Mouse (Mus musculus): ENCODE data around the gene Mthfsd. TPM values are rescaled to one million over a fixed set of nuclear protein-coding genes. Genes with fewer than 3 reads are reported as not detected.

The Mthfsd gene
- polyA plus RNA-seq (2021; fragmentation: Nextera tagmentation), result 39.6 and 41.9 TPM in 2 replicates
- long read RNA-seq, experiment 1, transcript Mthfsd-206 (10 exons, 1,060 nt), result major isoform, 9 of 31 reads
- long read RNA-seq, experiment 1, partial matches to known transcripts, result 3 of 31 reads
- long read RNA-seq, experiment 1, other reads (novel, unspliced or antisense), result 17 of 31 reads
- long read RNA-seq, experiment 2, transcript Mthfsd-210 (10 exons, 1,366 nt), result minor isoform, 9 of 98 reads
- long read RNA-seq, experiment 2, transcript Mthfsd-206 (10 exons, 1,060 nt), result major isoform, 27 of 98 reads
- long read RNA-seq, experiment 2, partial matches to known transcripts, result 14 of 98 reads
- long read RNA-seq, experiment 2, other reads (novel, unspliced or antisense), result 47 of 98 reads

DNA sequence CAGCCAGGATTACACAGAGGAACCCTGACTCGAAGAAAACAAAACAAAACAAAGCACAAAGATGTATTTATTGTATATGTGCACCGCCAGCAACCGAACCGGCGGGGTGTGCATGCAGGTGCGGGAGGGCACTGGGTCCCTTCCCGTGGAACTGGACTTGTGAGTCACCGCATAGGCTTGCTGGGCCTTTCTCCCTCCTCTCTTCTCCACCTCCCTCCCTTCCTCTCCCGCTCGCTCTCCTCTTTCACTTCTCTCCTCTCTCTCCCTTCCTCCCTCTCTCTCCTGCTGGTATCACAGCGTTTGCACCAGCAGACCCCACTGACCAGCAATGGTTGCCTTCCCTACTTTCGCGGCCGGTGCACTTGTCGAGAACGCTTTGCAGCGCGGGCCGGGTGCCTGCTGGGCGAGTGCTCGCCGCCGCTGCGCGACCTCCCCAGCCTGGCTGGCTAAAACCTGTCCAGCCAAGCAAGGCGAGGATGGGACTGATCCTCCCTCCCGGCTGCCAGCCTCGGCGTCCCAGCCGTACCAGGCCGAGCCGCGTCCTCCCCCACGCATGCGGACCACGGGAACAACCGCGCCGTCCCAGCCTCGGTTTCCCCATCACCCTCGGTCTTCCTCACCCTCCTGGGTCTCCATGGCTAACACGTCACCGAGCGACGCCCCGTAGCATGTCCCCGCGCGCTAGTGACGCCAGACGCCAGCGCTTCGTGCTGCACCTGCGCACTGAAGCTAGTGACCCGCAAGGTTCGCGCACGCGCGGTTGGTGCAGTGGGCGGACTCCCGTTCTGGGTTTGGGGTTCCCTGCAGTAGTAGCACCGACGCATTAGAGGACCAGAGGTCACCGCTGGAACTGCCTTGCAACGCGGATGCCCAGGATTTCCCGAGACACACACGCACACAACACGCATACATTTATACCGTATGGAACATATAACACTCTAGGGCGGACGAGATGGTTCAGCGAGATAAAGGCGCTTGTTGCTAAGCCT is at the start of gene Mthfsd:
Mthfsd (minus strand) TSS at position 725 of the 989 bp plus-strand sequence.

GRCm38 (mm10) chr8:121127756-121128375 is 19.7 kb upstream of the Mthfsd start, which contains the start of gene Foxl1:
TSS of gene Foxl1 (plus strand) at chr8:121127940.

GRCm38 (mm10) chr8:121115948-121116347 is 7.8 kb upstream of the Mthfsd start, which contains the start of gene Foxc2:
TSS of gene Foxc2 (plus strand) at chr8:121116171.

GRCm38 (mm10) chr8:121084210-121084951 is 23.8 kb downstream of the Mthfsd start, which contains the start of gene Foxf1:
TSS of gene Foxf1 (plus strand) at chr8:121084386.

Small RNA genes lying within 50 kb of the gene (microRNA-seq; reads per million reads assigned to microRNA genes)
- gene Gm27530, result not detected

Other genes starting within 250 kb of the Mthfsd start
- gene Foxf1, start 24.0 kb downstream of the Mthfsd start, polyA plus RNA-seq (2021; fragmentation: Nextera tagmentation), result 0.05 and 0.09 TPM in 2 replicates
- gene Foxc2, start 7.8 kb upstream of the Mthfsd start, polyA plus RNA-seq (2021; fragmentation: Nextera tagmentation), result 0.14 and 0.30 TPM in 2 replicates
- not detected in 2 replicates for gene Foxl1, start 19.5 kb upstream of the Mthfsd start, polyA plus RNA-seq (2021; fragmentation: Nextera tagmentation)